Mouse (Mus musculus) ES-Bruce4 (cell line): ENCODE measurements around the gene Scnn1b.

Experiments used
- CTCF ChIP-seq: IDR thresholded peaks from one replicate; pipeline ENCODE4 v1.8.1; 2011; ENCODE audit warnings: low read depth, low read length
- POLR2A ChIP-seq: IDR thresholded peaks from one replicate; pipeline ENCODE4 v1.8.1; 2011; ENCODE audit warnings: low read length; ENCODE audit not compliant: insufficient read depth

- TF ChIP-seq CTCF = no peak
- no peak for TF ChIP-seq POLR2A
Observed at GRCm38 (mm10) chr7:121941016-121941415, 76.2 kb downstream of the Scnn1b start.
